Mouse (Mus musculus) hindbrain, embryonic 11.5 days (tissue): ENCODE data around the gene Vmn2r80. TPM values are rescaled to one million over a fixed set of nuclear protein-coding genes. Genes with fewer than 3 reads are reported as not detected.
"Not testable (repeated sequence)": the region's sequence is repeated elsewhere in the genome, so short reads cannot be mapped to it uniquely, and the experiment has no call there.

Experiments
- ATAC-seq: fragments of 200-750 bp; cut with Nextera tagmentation; 2 replicates; pipeline ENCODE4 v1.8.0; 2017; ENCODE audit warnings: mild to moderate bottlenecking, moderate TSS enrichment, moderate library complexity; ENCODE audit not compliant: low FRiP score
- DNase-seq: peaks from one replicate; pipeline ENCODE4 v3.0.0-alpha.2; 2015; ENCODE audit warnings: low spot score
- H3K27ac ChIP-seq: fragments of 300-500 bp; sonication (generic); 2 replicates; pipeline ENCODE4 v1.5.1; 2014; ENCODE audit warnings: mild to moderate bottlenecking, low read depth, low read length
- H3K27me3 ChIP-seq: fragments of 300-500 bp; sonication (generic); 2 replicates; pipeline ENCODE4 v1.6.1; 2014; ENCODE audit warnings: mild to moderate bottlenecking, low read length, moderate library complexity, mixed read lengths; ENCODE audit not compliant: control insufficient read depth, insufficient read depth
- H3K36me3 ChIP-seq: fragments of 300-500 bp; sonication (generic); 2 replicates; pipeline ENCODE4 v1.6.1; 2014; ENCODE audit warnings: mild to moderate bottlenecking, low read length, moderate library complexity, mixed read lengths; ENCODE audit not compliant: control insufficient read depth, insufficient read depth
- H3K4me1 ChIP-seq: fragments of 300-500 bp; sonication (generic); replicated peaks from 2 replicates; pipeline ENCODE4 v1.6.1; 2014; ENCODE audit warnings: low read length, mixed read lengths; ENCODE audit not compliant: control insufficient read depth, insufficient read depth
- H3K4me2 ChIP-seq: fragments of 300-500 bp; sonication (generic); replicated peaks from 2 replicates; pipeline ENCODE4 v1.6.1; 2014; ENCODE audit warnings: mild to moderate bottlenecking, low read depth, low read length
- H3K4me3 ChIP-seq: fragments of 300-500 bp; sonication (generic); 2 replicates; pipeline ENCODE4 v1.5.1; 2014; ENCODE audit warnings: low read depth, low read length
- H3K9ac ChIP-seq: fragments of 300-500 bp; sonication (generic); 2 replicates; pipeline ENCODE4 v1.6.1; 2014; ENCODE audit warnings: low read depth, low read length
- H3K9me3 ChIP-seq: fragments of 300-500 bp; sonication (generic); 2 replicates; pipeline ENCODE4 v1.6.1; 2016; ENCODE audit warnings: low read length; ENCODE audit not compliant: control insufficient read depth
- WGBS: fragments of 180-500 bp; shearing (Covaris S2); extraction: QIAGEN DNeasy Blood & Tissue Kit; methylation state at CpG from one replicate; pipeline ENCODE4 v1.1.7; 2014; 5-methylcytosine and 5-hydroxymethylcytosine counted together
- polyA plus RNA-seq: library from polyadenylated mRNA; unstranded; fragments of >200 nt; fragmentation: Nextera tagmentation; extraction: Ambion mirVana; gene quantifications from 2 replicates; pipeline ENCODE4 v1.2.1, GENCODE M21; 2014

Vmn2r80 gene
- polyA plus RNA-seq, 1 experiment from 2014 or later = not detected

DNA sequence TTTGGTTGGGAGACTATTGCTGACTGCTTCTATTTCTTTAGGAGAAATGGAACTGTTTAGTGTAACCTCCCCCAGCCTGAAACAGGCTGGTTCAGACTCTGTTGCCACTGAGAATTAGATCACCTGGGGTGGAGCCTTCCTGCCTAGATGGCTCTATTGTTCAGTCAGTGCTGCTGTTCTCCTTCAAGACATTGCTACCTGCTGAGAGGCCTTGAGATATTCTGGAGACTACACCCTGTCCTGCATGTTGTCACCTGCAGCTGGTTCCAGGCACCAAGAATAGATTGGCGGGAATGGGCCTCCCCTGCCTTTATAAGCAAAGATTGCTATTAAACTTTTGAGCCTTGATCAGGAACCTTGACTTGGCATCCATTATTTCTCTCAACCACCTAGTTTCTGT, 51.4 kb downstream of the Vmn2r80 start:
- DNase-seq, H3K9me3 ChIP-seq, ATAC-seq, H3K9ac ChIP-seq, H3K27me3 ChIP-seq, H3K4me3 ChIP-seq, H3K27ac ChIP-seq, H3K4me1 ChIP-seq, H3K36me3 ChIP-seq, H3K4me2 ChIP-seq: not testable (repeated sequence)
- WGBS = 77% methylated on average over 1 of the region's 1 CpGs

- H3K4me2 ChIP-seq = no peak overlapping the region
- H3K27me3 ChIP-seq = no peaks in the 10 kb centered on the region
- no peak overlapping the region for H3K9ac ChIP-seq
- no peak for ATAC-seq
- no peaks in the 10 kb centered on the region for H3K4me1 ChIP-seq
- no peaks in the 10 kb centered on the region for H3K9me3 ChIP-seq
- H3K36me3 ChIP-seq = no peaks in the 10 kb centered on the region
- DNase-seq = no peak
- no peak overlapping the region for H3K4me3 ChIP-seq
- no peak overlapping the region for H3K27ac ChIP-seq
Observed at GRCm38 (mm10) chr10:79220432-79220831, 71.9 kb downstream of the Vmn2r80 start.

GRCm38 (mm10) chr10:79221606-79222005, 73.0 kb downstream of the Vmn2r80 start:
- no peaks in the 10 kb centered on the region for H3K27me3 ChIP-seq
- no peak for DNase-seq
- ATAC-seq = no peak
- H3K9me3 ChIP-seq = no peaks in the 10 kb centered on the region
- H3K36me3 ChIP-seq = no peaks in the 10 kb centered on the region
- no peak overlapping the region for H3K9ac ChIP-seq
- H3K27ac ChIP-seq = no peak overlapping the region
- H3K4me2 ChIP-seq = no peak overlapping the region
- H3K4me3 ChIP-seq = no peak overlapping the region
- no peaks in the 10 kb centered on the region for H3K4me1 ChIP-seq

GRCm38 (mm10) chr10:79222214-79222613, 73.6 kb downstream of the Vmn2r80 start:
- Histone ChIP-seq H3K4me1 (no peaks in the 10 kb centered on the region), H3K36me3 (no peaks in the 10 kb centered on the region), H3K27me3 (no peaks in the 10 kb centered on the region), H3K4me2 (no peak overlapping the region), H3K27ac (no peak overlapping the region), H3K9ac (no peak overlapping the region), H3K9me3 (no peaks in the 10 kb centered on the region), H3K4me3 (no peak overlapping the region)
- ATAC-seq = no peak
- WGBS = 82% methylated on average over 7 of the region's 7 CpGs
- no peak for DNase-seq

Other genes starting within 250 kb of the Vmn2r80 start
- not detected in 2 replicates for gene Olfr1354, start 235.6 kb upstream of the Vmn2r80 start, polyA plus RNA-seq
- not detected in 2 replicates for gene Olfr8, start 198.1 kb upstream of the Vmn2r80 start, polyA plus RNA-seq
- not detected in 2 replicates for gene Olfr1353, start 185.5 kb upstream of the Vmn2r80 start, polyA plus RNA-seq
- gene Olfr1352, start 167.7 kb upstream of the Vmn2r80 start, polyA plus RNA-seq = not detected in 2 replicates
- not detected in 2 replicates for gene Olfr1351, start 136.3 kb upstream of the Vmn2r80 start, polyA plus RNA-seq
- gene Olfr57, start 120.0 kb upstream of the Vmn2r80 start, polyA plus RNA-seq = 0.14 TPM in 1 of 2 replicates, not detected in the other
- gene 2610008E11Rik, start 51.2 kb upstream of the Vmn2r80 start, polyA plus RNA-seq = 49.1 and 50.4 TPM in 2 replicates
- not detected in 2 replicates for gene Vmn2r81, start 98.9 kb downstream of the Vmn2r80 start, polyA plus RNA-seq
- not detected in 2 replicates for gene Vmn2r82, start 207.8 kb downstream of the Vmn2r80 start, polyA plus RNA-seq